Mouse (Mus musculus): ENCODE data around the gene B230217C12Rik.

Gene B230217C12Rik

GRCm38 (mm10) chr11:97804841-97805661, 35.5 kb upstream of the B230217C12Rik start:
- Histone ChIP-seq H3K36me3 (ENCODE audit: control insufficient read depth, insufficient read depth, low read length, poor library complexity, severe bottlenecking) (peaks cover 6% of the 10 kb centered on the region), H3K27me3 (ENCODE audit: control insufficient read depth, insufficient read depth, low read length, poor library complexity, severe bottlenecking) (no peaks in the 10 kb centered on the region)
- DNase-seq (ENCODE audit: low read depth, low spot score) = no peak

GRCm38 (mm10) chr11:97805662-97806612, 34.6 kb upstream of the B230217C12Rik start:
- Histone ChIP-seq H3K27me3 (ENCODE audit: control insufficient read depth, insufficient read depth, low read length, poor library complexity, severe bottlenecking) (no peaks in the 10 kb centered on the region), H3K36me3 (ENCODE audit: control insufficient read depth, insufficient read depth, low read length, poor library complexity, severe bottlenecking) (peaks cover 6% of the 10 kb centered on the region)
- DNase-seq (ENCODE audit: low read depth, low spot score) = no peak

GRCm38 (mm10) chr11:97806613-97806964, 34.0 kb upstream of the B230217C12Rik start:
- DNase-seq (ENCODE audit: low read depth, low spot score) = no peak
- Histone ChIP-seq H3K27me3 (ENCODE audit: control insufficient read depth, insufficient read depth, low read length, poor library complexity, severe bottlenecking) (no peaks in the 10 kb centered on the region), H3K36me3 (ENCODE audit: control insufficient read depth, insufficient read depth, low read length, poor library complexity, severe bottlenecking) (peaks cover 6% of the 10 kb centered on the region)

- Histone ChIP-seq H3K36me3 (ENCODE audit: control insufficient read depth, insufficient read depth, low read length, poor library complexity, severe bottlenecking) (peaks cover 8% of the 10 kb centered on the region), H3K27me3 (ENCODE audit: control insufficient read depth, insufficient read depth, low read length, poor library complexity, severe bottlenecking) (no peaks in the 10 kb centered on the region)
- DNase-seq (ENCODE audit: low read depth, low spot score) = no peak
These were observed 33.0 kb upstream of the B230217C12Rik start for GRCm38 (mm10) chr11:97807626-97808025.

DNA sequence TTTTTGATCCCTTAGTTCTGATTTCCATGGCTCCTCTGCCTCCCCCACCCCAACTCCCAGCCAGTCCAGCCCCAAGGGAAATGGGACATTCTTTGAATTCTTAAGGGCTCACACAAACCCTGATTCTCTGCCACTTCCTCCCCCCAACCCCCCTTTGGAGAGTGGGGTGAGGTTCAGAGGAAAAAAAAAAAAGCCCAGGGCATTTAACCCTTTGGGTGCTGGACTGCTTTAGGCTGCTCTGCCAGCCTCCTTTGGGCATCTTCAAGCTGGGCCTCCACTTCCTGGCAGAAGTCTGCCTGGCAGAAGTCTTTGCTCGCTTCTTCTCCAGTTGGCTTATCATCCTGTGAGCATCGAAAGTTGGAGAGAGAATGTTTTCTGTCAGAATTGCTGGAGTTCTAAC, 32.5 kb upstream of the B230217C12Rik start:
- no peaks in the 10 kb centered on the region for H3K27me3 ChIP-seq (ENCODE audit: control insufficient read depth, insufficient read depth, low read length, poor library complexity, severe bottlenecking)
- peaks cover 12% of the 10 kb centered on the region for H3K36me3 ChIP-seq (ENCODE audit: control insufficient read depth, insufficient read depth, low read length, poor library complexity, severe bottlenecking)
- DNase-seq (ENCODE audit: low read depth, low spot score) = no peak

DNA sequence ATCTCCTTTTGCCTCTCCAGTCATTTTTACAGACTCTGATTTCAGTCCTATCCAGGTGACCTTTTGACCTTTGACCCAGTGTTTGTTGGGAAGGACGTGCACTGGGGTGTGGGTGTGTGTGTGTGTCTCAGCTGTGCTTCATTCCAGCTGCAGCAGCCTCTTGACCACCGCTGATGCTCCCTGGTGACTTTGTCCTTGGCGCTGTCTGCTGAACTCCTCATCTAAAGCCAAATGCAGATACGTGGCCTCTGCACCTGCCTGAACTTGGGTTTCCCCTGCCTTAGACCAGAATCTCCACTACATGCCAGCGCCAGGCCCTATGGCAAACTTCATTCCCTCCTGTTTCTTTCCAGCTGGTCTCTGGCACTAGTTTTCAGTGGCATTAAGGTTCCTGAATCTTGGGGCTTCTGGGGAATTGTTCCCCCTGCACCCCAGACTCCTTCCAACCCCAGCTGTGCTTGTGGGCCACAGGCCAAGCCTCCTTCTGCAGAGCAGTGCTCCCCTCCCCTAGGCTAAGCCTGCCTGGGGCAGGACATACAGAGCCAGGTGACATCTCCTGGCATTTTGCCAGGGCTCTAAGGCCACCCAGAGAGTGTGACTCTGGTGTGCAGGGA, 31.9 kb upstream of the B230217C12Rik start:
- H3K36me3 ChIP-seq (ENCODE audit: control insufficient read depth, insufficient read depth, low read length, poor library complexity, severe bottlenecking) = peaks cover 12% of the 10 kb centered on the region
- H3K27me3 ChIP-seq (ENCODE audit: control insufficient read depth, insufficient read depth, low read length, poor library complexity, severe bottlenecking) = no peaks in the 10 kb centered on the region
- DNase-seq (ENCODE audit: low read depth, low spot score) = no peak

DNA sequence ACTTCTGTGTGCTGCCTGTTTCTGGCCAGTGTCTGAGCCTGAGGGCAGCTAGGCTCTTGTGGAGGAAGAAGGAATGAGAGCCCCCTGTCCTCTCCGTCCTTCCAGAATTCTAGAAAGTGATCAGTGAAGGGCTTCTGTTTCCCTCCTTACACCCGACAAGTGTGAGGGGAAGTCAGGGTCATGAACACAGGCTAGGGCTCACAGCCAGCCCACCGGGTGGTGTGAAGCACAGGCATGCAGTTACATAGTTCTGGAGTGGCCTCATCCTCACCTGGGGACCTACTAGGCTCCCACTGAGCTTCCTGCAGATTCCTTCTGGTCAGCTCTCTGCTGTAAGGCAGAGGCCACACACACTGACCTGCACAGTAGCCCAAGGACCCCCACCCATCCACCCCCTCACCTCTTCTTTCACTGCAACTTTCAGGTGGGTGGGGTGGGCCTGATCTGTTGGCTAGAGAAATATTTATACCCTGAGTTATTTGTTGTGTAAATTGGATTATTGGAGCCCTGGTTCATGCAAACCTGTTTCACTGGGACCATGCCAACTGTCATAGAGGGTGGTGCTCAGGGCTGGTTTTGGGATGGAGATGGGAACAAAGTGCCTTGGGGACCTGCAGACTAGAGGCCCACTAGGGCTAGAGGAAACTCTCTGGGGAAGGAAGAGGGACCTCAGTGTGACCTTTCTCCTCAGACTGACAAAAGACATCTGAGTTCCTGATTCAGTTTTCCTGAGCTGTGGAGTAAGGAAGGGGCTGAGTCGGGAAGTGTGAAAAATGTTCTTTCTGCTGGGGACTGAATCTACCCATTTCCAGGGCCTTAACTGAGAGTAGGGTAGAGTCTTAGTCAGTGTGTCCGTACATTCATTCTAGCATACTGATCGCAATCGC, 31.1 kb upstream of the B230217C12Rik start:
- DNase-seq (ENCODE audit: low read depth, low spot score) = no peak
- no peaks in the 10 kb centered on the region for H3K27me3 ChIP-seq (ENCODE audit: control insufficient read depth, insufficient read depth, low read length, poor library complexity, severe bottlenecking)
- peaks cover 16% of the 10 kb centered on the region for H3K36me3 ChIP-seq (ENCODE audit: control insufficient read depth, insufficient read depth, low read length, poor library complexity, severe bottlenecking)

GRCm38 (mm10) chr11:97810356-97810755, 30.2 kb upstream of the B230217C12Rik start:
- H3K36me3 ChIP-seq (ENCODE audit: control insufficient read depth, insufficient read depth, low read length, poor library complexity, severe bottlenecking) = peaks cover 17% of the 10 kb centered on the region
- no peaks in the 10 kb centered on the region for H3K27me3 ChIP-seq (ENCODE audit: control insufficient read depth, insufficient read depth, low read length, poor library complexity, severe bottlenecking)
- DNase-seq (ENCODE audit: low read depth, low spot score) = no peak

DNA sequence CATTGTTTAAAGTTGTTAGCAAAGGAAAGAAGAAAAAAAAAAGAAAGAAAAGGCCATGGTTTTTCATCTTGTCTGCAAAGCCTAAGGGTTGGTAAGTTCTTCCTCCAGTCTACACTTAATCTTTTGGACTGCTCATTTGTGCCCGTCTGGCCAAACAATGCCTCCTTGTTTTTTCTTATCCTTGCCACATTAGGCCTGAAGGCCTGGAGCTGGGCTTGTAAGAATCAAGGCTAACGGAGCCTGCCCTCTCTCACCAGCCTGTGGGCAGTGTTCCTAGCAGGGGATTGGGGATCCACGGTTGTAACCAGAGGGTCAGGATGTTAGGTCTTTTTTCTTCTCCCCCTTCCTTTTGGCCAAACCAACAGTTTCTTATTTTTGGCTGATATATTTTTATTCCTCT, 29.6 kb upstream of the B230217C12Rik start:
- DNase-seq (ENCODE audit: low read depth, low spot score) = no peak
- no peaks in the 10 kb centered on the region for H3K27me3 ChIP-seq (ENCODE audit: control insufficient read depth, insufficient read depth, low read length, poor library complexity, severe bottlenecking)
- H3K36me3 ChIP-seq (ENCODE audit: control insufficient read depth, insufficient read depth, low read length, poor library complexity, severe bottlenecking) = peaks cover 22% of the 10 kb centered on the region

DNA sequence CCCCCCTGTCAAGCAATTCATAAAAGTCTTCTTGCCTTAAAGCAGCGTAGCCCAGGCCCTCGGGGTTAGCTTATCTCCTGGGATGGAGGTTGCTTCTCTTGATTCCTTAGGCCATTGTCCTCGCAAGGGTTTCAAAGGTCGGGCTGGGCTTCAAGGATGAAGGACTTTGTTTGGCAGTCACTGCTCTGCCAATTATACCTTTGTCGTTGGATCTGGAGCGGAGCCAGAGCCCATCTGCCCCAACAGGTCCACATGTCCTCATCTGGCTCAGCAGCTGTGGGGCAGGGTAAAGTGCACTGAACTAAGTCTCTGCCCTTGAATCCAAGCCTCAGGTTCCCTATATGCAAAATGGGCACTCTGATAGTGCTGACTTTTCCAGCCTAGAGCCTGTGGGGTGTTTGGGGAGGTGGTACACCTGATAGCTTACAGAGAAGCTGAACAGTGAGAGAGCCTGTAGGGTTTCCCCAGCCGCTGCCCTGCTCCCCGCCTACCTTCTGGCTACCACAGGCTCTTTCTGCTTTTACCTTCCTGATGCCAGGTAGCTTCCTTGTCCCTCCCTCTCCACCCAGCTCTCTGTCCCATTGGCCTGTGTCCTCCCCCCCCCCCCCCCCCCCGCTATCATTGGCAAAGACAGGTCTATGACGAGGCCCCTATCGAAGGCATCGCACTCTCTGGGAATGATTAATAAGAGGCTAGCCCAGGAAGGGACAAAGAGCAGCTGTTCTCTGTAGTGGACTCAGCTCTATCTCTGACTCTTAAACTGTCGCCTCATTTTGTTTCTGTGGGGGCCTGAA, 28.8 kb upstream of the B230217C12Rik start:
- Histone ChIP-seq H3K36me3 (ENCODE audit: control insufficient read depth, insufficient read depth, low read length, poor library complexity, severe bottlenecking) (peaks cover 27% of the 10 kb centered on the region), H3K27me3 (ENCODE audit: control insufficient read depth, insufficient read depth, low read length, poor library complexity, severe bottlenecking) (no peaks in the 10 kb centered on the region)
- DNase-seq (ENCODE audit: low read depth, low spot score) = no peak

DNA sequence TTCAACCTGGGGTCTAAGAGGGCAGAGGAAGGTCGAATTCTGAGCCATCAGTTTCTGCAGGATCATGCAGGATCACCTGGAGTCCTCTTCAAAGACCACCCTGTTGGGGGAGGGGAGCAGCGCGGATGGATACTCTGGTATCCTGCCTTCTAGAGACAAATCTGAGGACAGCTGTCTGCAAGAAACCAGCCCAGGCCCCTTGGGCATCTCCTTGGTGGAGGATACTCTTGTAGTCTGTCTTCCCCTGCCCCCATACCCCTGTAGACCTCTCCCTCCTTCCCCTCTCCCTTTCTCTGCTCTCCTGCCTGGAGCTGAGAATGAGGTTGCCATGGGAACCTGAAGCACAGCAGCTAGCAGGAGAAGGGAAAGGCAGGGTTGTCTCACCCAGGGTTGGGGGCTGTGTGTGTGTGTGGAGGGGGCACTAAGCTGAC, 28.1 kb upstream of the B230217C12Rik start:
- Histone ChIP-seq H3K36me3 (ENCODE audit: control insufficient read depth, insufficient read depth, low read length, poor library complexity, severe bottlenecking) (peaks cover 27% of the 10 kb centered on the region), H3K27me3 (ENCODE audit: control insufficient read depth, insufficient read depth, low read length, poor library complexity, severe bottlenecking) (no peaks in the 10 kb centered on the region)
- no peak for DNase-seq (ENCODE audit: low read depth, low spot score)

GRCm38 (mm10) chr11:97813085-97813484, 27.5 kb upstream of the B230217C12Rik start:
- no peak for DNase-seq (ENCODE audit: low read depth, low spot score)
- peaks cover 28% of the 10 kb centered on the region for H3K36me3 ChIP-seq (ENCODE audit: control insufficient read depth, insufficient read depth, low read length, poor library complexity, severe bottlenecking)
- no peaks in the 10 kb centered on the region for H3K27me3 ChIP-seq (ENCODE audit: control insufficient read depth, insufficient read depth, low read length, poor library complexity, severe bottlenecking)

GRCm38 (mm10) chr11:97813746-97814515, 26.6 kb upstream of the B230217C12Rik start:
- Histone ChIP-seq H3K36me3 (ENCODE audit: control insufficient read depth, insufficient read depth, low read length, poor library complexity, severe bottlenecking) (peaks cover 25% of the 10 kb centered on the region), H3K27me3 (ENCODE audit: control insufficient read depth, insufficient read depth, low read length, poor library complexity, severe bottlenecking) (no peaks in the 10 kb centered on the region)
- no peak for DNase-seq (ENCODE audit: low read depth, low spot score)
